Mouse (Mus musculus) c-Kit-positive CD71-negative TER-119-negative erythroid progenitor cells, embryonic 14.5 days (primary cell): ENCODE data around the gene B3galt2.
A peak's percentile ranks its signal among the peaks of the same experiment; 100 is the strongest.
"Not testable (repeated sequence)": the region's sequence is repeated elsewhere in the genome, so short reads cannot be mapped to it uniquely, and the experiment has no call there.

Source experiments
- DNase-seq: peaks from one replicate; pipeline ENCODE4 v3.0.0-alpha.2; 2013; ENCODE audit warnings: low read depth

The B3galt2 gene

GRCm38 (mm10) chr1:143640650-143641407 lies at the start of gene B3galt2:
TSS of gene B3galt2 (plus strand) at chr1:143640664.
- DNase-seq, result no peak

DNA sequence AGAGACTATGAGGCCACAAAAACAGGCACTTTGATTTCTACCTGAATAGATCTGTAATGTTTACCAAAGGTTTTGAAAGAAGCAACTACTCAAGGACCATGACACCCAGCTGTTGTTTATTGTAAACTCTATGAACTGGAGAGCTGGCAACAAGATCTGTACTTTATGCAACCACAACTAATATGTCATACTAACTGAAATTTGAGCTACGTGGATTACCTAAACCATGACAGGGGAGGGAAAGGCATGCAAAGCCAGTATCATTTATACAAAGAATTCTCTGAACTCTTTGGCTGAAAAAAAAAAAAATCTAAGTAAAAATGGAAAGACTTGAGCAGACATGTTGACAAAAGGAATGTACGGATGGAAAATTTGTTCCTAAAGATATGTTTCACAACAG lies 43.6 kb upstream of the B3galt2 start:
- no peak for DNase-seq

DNA sequence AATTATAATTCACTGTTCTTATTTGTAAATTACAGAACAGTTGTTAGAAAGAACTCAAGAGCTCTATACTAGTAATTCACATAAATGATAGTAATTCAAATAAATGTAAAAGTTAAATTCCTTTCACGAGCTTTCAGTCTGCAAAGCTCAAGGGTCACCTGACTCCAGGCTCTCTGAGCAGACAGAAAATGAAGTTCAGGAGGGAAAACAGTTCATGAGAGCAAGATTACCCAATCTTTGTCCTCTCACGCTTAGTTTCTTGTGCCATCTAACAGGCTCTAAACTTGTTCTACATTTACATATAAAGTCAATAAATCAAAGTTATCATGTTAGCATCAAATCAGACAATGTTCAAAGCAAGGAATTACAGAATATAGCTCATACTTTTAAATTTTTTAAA lies 31.6 kb upstream of the B3galt2 start:
- DNase-seq, result no peak

DNA sequence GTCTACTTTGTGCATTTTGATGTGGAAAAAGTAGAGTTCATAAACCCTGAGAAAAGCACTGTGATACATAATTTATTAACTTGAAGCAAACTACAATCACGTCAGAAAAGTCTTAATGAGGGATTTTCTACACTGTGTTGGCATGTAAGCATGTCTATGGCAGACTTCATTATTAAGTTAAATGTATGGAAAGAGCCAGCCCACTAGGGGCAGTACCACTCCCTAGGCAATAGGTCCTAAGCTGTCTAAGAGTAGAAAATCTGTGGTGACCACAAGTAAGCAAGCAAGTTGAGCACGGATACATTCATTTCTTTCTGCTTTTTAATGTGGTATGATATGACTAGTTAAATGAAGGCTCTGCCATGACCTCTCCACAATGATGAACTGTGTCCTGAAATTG lies 27.6 kb upstream of the B3galt2 start:
- no peak for DNase-seq

DNA sequence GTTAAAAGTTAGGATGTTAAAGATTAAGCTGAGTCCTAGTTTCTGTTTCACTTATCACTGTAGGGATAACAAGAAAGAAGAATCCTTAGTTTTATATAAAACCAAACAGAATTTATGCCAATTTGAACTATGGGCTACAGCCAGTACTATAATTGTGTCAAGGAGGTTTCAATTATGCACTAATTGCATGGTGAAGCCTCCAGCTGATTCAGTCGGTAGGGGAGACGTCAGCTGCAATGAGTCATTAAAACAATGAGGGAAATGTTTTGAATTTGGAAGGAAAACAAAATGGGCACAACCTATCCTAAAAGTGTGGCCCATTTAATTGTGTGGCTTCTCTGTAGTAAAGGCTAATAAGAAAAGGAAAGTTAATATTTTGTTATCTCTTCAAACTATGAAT lies 20.7 kb upstream of the B3galt2 start:
- no peak for DNase-seq

- DNase-seq, result no peak
Observed at GRCm38 (mm10) chr1:143621930-143622329, 18.5 kb upstream of the B3galt2 start.

DNA sequence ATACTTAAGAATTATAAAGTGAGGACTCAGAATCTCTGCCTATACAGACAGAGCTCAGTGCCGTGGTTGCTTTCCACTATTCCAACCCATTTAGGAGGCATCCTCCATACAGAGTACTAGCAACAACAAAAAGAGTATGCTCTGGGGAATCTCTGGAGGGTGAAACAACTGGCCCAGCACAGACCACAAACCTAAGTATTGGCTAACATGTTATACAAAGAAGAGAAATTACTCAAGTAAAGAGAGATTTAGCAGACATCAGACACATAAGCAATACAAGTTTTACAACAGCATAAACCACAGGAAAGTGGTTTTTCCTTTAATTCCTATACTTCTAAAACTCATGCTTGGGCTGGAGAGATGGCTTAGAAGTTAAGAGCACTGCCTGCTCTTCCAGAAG lies 17.8 kb upstream of the B3galt2 start:
- no peak for DNase-seq

- no peak for DNase-seq
Observed at GRCm38 (mm10) chr1:143631337-143631736, 9.1 kb upstream of the B3galt2 start.

- DNase-seq, result no peak
Observed at GRCm38 (mm10) chr1:143632361-143632760, 8.1 kb upstream of the B3galt2 start.

DNA sequence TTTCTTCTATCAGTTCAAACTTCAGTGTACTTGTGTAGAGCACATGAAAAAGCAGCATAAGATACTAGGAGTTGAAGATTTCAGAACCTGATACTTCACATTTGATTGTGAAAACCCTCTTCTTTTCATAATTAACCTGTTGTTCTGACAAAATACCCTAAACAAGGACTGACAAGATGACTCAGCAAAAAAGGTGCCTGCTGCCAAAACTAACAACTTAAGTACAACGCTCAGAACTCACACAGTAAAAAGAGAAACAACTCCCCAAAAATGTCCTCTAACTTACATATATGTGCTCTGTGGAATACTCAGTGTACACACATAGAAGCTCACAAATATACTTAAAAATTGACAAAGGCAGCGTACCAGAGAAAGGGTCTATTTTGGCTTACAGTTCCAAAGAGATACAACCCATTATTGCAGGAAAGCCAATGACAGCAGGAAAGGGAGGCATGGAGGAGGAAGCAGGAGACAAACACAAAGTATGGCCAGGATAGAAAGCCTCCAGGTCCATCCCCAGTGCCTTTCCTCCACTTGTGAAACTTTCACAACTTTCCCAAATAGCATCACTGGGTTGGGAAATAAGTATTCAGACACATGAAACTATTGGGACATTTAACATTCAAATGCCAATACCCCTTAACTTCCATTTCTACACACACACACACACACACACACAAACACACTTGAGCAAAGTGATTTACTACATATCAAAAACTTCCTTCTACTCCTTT lies 7.4 kb upstream of the B3galt2 start:
- DNase-seq, result no peak

- DNase-seq, result peak; percentile 43
Observed at GRCm38 (mm10) chr1:143644221-143644620, 3.8 kb downstream of the B3galt2 start.

DNA sequence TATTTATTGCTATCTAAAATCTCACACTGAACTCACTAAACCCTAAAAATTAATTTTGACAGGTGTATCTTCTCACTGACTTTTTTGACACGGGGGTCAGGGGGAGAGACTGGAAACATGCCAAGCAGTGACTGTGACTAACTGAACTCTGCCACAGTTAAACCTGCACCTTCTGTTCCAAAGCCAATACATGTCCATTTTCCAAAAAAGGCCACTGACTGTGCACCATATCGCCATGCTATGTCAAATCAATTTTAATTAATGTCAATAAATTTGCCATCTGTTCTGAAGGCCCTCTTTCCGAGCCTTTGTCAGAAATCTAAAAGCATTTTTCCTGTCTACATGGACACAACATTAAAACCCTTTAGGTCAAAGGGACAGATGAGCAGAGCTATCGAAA lies 4.9 kb downstream of the B3galt2 start:
- DNase-seq, result no peak

DNA sequence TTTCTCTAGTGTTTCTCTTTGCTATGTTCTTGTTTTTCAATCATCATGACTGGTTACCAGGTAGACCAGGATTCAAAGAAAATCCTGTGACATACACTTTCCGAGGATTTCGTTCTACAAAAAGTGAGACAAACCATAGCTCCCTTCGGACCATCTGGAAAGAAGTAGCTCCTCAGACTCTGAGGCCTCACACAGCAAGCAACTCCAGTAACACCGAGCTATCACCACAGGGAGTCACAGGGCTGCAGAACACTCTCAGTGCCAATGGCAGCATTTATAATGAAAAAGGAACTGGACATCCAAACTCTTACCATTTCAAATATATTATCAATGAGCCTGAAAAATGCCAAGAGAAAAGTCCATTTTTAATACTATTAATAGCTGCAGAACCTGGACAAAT lies 5.8 kb downstream of the B3galt2 start:
- DNase-seq, result no peak

DNA sequence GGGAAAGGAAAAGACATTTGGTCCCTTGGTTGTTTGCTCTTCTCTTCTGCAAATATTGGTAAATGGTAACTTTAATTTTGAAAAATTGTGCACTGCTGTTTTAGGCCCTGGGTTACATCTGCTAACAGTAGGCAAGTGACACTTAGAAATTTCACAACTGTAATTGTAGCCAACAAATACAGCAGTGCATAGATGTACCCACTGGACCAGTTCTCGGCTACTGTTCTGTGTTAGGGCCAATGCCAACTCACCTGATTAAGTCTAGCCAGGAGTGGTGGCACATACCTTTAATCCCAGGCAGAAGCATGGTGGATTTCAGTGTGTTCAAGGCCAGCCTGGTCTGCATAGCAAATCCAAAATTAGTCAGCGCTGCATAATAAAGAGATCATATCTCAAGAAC lies 9.9 kb downstream of the B3galt2 start:
- DNase-seq, result no peak

DNA sequence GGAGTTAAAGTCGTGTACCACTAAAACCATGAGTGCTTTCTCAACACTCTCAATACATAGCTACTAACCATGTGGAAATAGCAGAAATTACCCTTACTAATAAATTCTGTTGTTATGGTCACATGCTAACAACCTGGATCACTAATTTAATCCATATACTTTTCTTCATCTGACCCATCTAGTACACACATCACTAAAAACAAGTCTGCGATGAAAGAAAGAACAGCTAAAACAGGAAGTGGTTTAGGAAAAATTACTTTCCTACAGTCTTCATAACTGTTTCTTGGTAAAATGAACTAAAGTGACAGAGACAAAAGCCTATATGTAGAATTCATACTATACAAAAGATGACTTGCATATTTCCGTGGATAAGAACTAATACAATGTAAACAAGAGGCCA lies 13.2 kb downstream of the B3galt2 start:
- no peak for DNase-seq

- DNase-seq, result no peak
Observed at GRCm38 (mm10) chr1:143663197-143663596, 22.7 kb downstream of the B3galt2 start.

- DNase-seq, result not testable (repeated sequence)
Observed at GRCm38 (mm10) chr1:143664786-143665185, 24.3 kb downstream of the B3galt2 start.

DNA sequence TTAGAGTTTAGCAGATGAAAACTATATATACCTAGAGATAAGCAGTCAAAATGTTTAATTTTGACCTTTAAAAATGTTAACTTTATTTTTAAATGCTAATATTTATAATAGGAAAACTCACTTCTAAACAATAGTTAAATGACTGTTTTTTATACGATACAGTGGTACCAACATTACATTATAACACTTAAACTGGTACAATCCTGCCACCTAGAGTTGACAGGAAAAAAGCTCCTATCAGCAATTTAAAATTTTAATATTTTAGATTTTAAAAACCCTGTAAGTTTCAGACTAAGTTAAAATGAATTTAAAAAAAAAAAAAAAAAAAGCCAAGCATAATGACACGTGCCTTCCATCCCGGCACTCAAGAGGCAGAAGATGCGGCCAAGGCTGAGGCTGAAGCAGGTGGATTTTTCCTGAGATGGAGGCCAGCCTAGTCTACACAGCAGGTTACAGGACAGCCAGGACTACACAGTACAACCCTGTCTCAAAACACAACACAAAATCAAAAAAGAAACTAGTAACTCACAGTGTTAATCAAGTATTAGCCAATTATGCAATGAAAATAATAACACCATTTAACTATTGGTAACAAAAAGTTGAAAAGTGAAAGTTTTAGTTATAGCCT lies 35.4 kb downstream of the B3galt2 start:
- no peak for DNase-seq

GRCm38 (mm10) chr1:143681108-143681507 lies 40.6 kb downstream of the B3galt2 start:
- DNase-seq, result no peak

DNA sequence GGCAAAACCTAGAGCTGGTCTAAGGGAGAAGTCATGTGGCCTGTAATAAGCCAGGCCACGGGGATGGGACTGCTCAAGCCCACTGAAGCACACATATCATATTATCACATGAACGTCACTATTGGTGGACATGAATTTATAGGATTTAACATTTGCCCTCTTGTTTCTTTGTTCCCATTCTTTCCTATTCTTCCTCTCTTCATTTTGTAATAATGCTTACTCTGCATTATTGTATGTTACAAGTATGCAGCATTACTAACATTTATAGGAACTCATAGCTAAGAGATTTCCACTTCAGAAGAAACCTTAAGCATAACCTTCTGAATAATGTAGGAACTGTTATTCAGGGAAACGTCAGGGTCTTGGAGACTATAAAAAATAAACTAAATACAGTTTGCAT lies 44.4 kb downstream of the B3galt2 start:
- no peak for DNase-seq

DNA sequence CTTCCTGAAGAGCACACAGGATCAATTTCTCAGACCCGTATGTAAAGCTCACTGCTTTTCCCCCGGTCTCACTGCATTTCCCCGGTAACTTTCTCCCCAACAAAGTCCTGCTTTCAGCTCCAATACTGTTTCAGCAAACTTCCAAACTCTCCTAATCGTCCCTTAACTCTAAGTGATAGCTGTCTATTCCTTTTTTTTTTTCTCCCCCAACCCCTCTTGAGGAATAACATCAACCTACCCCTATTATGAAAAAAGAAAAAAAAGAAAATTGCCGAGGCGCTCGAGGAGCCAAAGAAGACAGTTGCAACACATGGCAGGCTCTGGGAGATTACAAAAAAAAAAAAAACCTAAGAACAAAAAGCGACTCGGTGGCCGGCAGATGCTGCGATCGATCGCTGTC lies 61.3 kb downstream of the B3galt2 start:
- no peak for DNase-seq

- DNase-seq, result peak; percentile 17
Observed at GRCm38 (mm10) chr1:143702141-143702740, 61.8 kb downstream of the B3galt2 start.
